14 mouse cellular contexts compared by ENCODE assay signal in genomic region chr17:24344672-24345071, GRCm38 (mm10). TPM values are rescaled to one million over a fixed set of nuclear protein-coding genes. Genes with fewer than 3 reads are reported as not detected.
A peak's percentile ranks its signal among the peaks of the same experiment; 100 is the strongest.
DNase-seq lines count a peak whose midpoint lies in the region; ATAC-seq and TF ChIP-seq lines count a peak whose summit lies in the region.
"Had no signal": no experiment of that assay in that cellular context is flagged by ENCODE, and none has a peak within 500 bp of the region (broad histone marks: within the 10 kb centered on the region; RNA-seq: fewer than 3 reads in every experiment).

No protein-coding gene starts in this region.

- H3K9me3 ChIP-seq in liver, embryonic 14.5 days (ENCODE audit: control insufficient read depth, low read length), result no peaks in the 10 kb centered on the region

- H3K27ac ChIP-seq in gastrocnemius, adult 2 months, result no peak overlapping the region
- H3K27ac ChIP-seq in liver, embryonic 14.5 days, result no peak overlapping the region
- no peak overlapping the region for H3K27ac ChIP-seq in thymus, adult 2 months (ENCODE audit: control insufficient read depth, insufficient read depth, low read length)

- intact Hi-C loops in gastrocnemius, adult 2 months (cut with DNase I), result no loop called here

- no peaks in the 10 kb centered on the region for H3K36me3 ChIP-seq in liver, embryonic 14.5 days (replicated peaks; ENCODE audit: control insufficient read depth, insufficient read depth, low read depth)
- H3K36me3 ChIP-seq in thymus, adult 2 months (ENCODE audit: control insufficient read depth, insufficient read depth, low read length), result no peaks in the 10 kb centered on the region

- H3K27me3 ChIP-seq in liver, embryonic 14.5 days (ENCODE audit: control insufficient read depth, insufficient read depth, low read length), result no peaks in the 10 kb centered on the region
- H3K27me3 ChIP-seq in thymus, adult 2 months (ENCODE audit: control insufficient read depth, insufficient read depth, low read length), result no peaks in the 10 kb centered on the region

- no peak for TF ChIP-seq CTCF in gastrocnemius, adult 2 months (IDR thresholded peaks at IDR 0.05)
- no peak for TF ChIP-seq CTCF in liver, embryonic 14.5 days (IDR thresholded peaks at IDR 0.05; ENCODE audit: low read depth)
- no peak for TF ChIP-seq CTCF in thymus, adult 2 months (IDR thresholded peaks at IDR 0.05; ENCODE audit: borderline replicate concordance, control insufficient read depth, extremely low read depth, insufficient read depth, low read length, poor library complexity)

- DNase-seq in gastrocnemius, adult 2 months, result no peak
- no peak for DNase-seq in gastrocnemius, adult 18-20 months (ENCODE audit: low spot score)
- peak; percentile 13 to 31 for DNase-seq in CD8-positive naive resting alpha-beta T cell, adult 2 months (ENCODE audit: low read depth in 2 of 2, low spot score in 2 of 2)
- DNase-seq in liver, embryonic 14.5 days (ENCODE audit: low read depth in 3 of 3, low spot score in 3 of 3), result no peak
- DNase-seq in thymus, adult 2 months, result peak; percentile 27
- no peak for DNase-seq in right cerebral cortex, adult 2 months (ENCODE audit: low spot score in 2 of 2)
- no peak for DNase-seq in kidney, postnatal 14 days
- no peak for DNase-seq in yolk sac, embryonic 10.5 days (ENCODE audit: low spot score)
- DNase-seq: kidney, adult 8-10 months; layer of hippocampus, adult 9-11 months; lung, postnatal 14 days had no signal

- no peak for TF ChIP-seq EP300 in liver, embryonic 14.5 days (IDR thresholded peaks at IDR 0.05; ENCODE audit: low read depth)

- H3K4me1 ChIP-seq in liver, embryonic 14.5 days (replicated peaks; ENCODE audit: control insufficient read depth in 2 of 2, insufficient read depth in 2 of 2, low read length in 1 of 2), result no peaks in the 10 kb centered on the region
- peaks cover 4% of the 10 kb centered on the region; the same call in 1 of the 2 replicates for H3K4me1 ChIP-seq in thymus, adult 2 months (replicated peaks; ENCODE audit: control insufficient read depth, insufficient read depth, low read length)

- ATAC-seq in liver, embryonic 14.5 days (ENCODE audit: insufficient read depth), result no peak
- ATAC-seq: midbrain, embryonic 16.5 days had no signal

- H3K9ac ChIP-seq in liver, embryonic 14.5 days (replicated peaks), result no peak overlapping the region

- no peak for TF ChIP-seq POLR2A in thymus, adult 2 months (IDR thresholded peaks at IDR 0.05; ENCODE audit: control insufficient read depth, extremely low read depth, insufficient read depth, low read length, poor library complexity)

- WGBS in liver, embryonic 14.5 days (ENCODE audit: insufficient replicate concordance), result 36% methylated on average over 8 of the region's 8 CpGs
- WGBS in thymus, adult 2 months, result 10% methylated on average over 8 of the region's 8 CpGs

- peak overlapping the region; percentile 11; the same call in 1 of the 2 replicates for H3K4me3 ChIP-seq in gastrocnemius, adult 2 months
- no peak overlapping the region for H3K4me3 ChIP-seq in liver, embryonic 14.5 days (ENCODE audit: insufficient read depth in 1 of 2, low read depth in 2 of 2, low read length in 2 of 2)
- no peak overlapping the region for H3K4me3 ChIP-seq in thymus, adult 2 months (ENCODE audit: control insufficient read depth, insufficient read depth, low read length)

- H3K4me2 ChIP-seq in liver, embryonic 14.5 days (ENCODE audit: low read depth), result 0 out of 2 replicates have a peak overlapping the region, but pooled peaks have one; percentile 18

RNA-seq across cellular contexts. Expression of gene Abca17, which starts 6.2 kb away (rescaled TPM):
- not detected for total RNA-seq in gastrocnemius, adult 2 months (2021)
- not detected for total RNA-seq in gastrocnemius, adult 18-20 months (2021)
- polyA plus RNA-seq in liver, embryonic 14.5 days (2012; rRNA removed), result 0.04 TPM in 1 of 2 replicates, not detected in the other
- not detected in 2 replicates for polyA plus RNA-seq in liver, embryonic 14.5 days (2014; fragmentation: Nextera tagmentation; extraction: Ambion mirVana)
- 0.06 and 0.13 TPM in 2 replicates for polyA plus RNA-seq in thymus, adult 2 months (2012; rRNA removed)
- polyA plus RNA-seq: hindbrain, embryonic 11.5 days; limb, embryonic 11.5 days had no signal

RNA-seq across cellular contexts. Expression of gene Abca3, which starts 7.1 kb away (rescaled TPM):
- total RNA-seq in gastrocnemius, adult 2 months (2021), result 1 to 10 TPM; 6.8 to 7.9 TPM
- total RNA-seq in gastrocnemius, adult 18-20 months (2021), result 1 to 10 TPM; 6.9 to 7.1 TPM
- polyA plus RNA-seq in liver, embryonic 14.5 days (2012; rRNA removed), result 14.4 and 14.8 TPM in 2 replicates
- polyA plus RNA-seq in liver, embryonic 14.5 days (2014; fragmentation: Nextera tagmentation; extraction: Ambion mirVana), result 12.5 and 14.4 TPM in 2 replicates
- polyA plus RNA-seq in thymus, adult 2 months (2012; rRNA removed), result 33.9 and 34.8 TPM in 2 replicates

Comparison
In these comparisons a context has a peak if more than half of its experiments do, and no peak if none do; other contexts are left out.
1. DNase-seq: peak in CD8-positive naive resting alpha-beta T cell, adult 2 months (2 of 2) and thymus, adult 2 months (single experiment); none in gastrocnemius, adult 2 months (single experiment), gastrocnemius, adult 18-20 months (single experiment), liver, embryonic 14.5 days (0 of 3), right cerebral cortex, adult 2 months (0 of 2), kidney, postnatal 14 days (single experiment) and yolk sac, embryonic 10.5 days (single experiment).